Mouse (Mus musculus): ENCODE data around the gene BC029722. TPM values are rescaled to one million over a fixed set of nuclear protein-coding genes. Genes with fewer than 3 reads are reported as not detected.

BC029722 gene
- polyA plus RNA-seq, 1 experiment from 2014 or later = 10.8 TPM

DNA sequence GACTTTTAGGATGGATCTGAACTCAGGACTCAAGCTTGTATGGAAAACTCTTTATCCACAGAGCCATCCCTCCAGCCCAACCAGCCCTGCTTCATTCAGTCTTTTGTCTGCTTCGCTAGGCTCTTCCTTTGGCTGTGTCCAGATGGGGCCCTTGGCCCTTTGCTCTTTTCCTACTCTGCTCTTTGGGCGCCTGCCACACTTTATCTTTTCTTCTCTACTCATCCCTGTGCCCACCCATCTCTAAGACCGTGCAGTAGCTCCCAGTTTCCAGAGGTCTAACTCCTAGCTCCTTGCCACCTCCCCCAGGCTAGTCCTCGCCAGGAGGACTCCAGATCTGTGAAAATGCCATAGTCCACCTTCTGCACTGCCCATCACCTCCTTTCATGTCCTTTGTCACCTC is 45.6 kb downstream of the BC029722 start:
- no peak for DNase-seq (ENCODE audit: low spot score)
- H3K9ac ChIP-seq (ENCODE audit: low read depth, low read length) = no peak overlapping the region
- no peaks in the 10 kb centered on the region for H3K36me3 ChIP-seq (ENCODE audit: control insufficient read depth, insufficient read depth, low read length)
- WGBS = 65% methylated on average over 4 of the region's 4 CpGs
- no peaks in the 10 kb centered on the region for H3K9me3 ChIP-seq (ENCODE audit: control insufficient read depth, low read length)
- no peak for ATAC-seq (ENCODE audit: low read depth)
- H3K4me3 ChIP-seq (ENCODE audit: low read depth, low read length) = no peak overlapping the region
- H3K27ac ChIP-seq (replicated peaks; ENCODE audit: low read depth, low read length) = no peak overlapping the region
- peaks cover 52% of the 10 kb centered on the region for H3K27me3 ChIP-seq (replicated peaks; ENCODE audit: control insufficient read depth, insufficient read depth, low read length)
- no peak overlapping the region for H3K4me2 ChIP-seq (ENCODE audit: low read depth, low read length)
- H3K4me1 ChIP-seq (ENCODE audit: control insufficient read depth, insufficient read depth, low read length) = no peaks in the 10 kb centered on the region

Other genes with a start within 250 kb of the BC029722 start
- gene Gss, start 226.6 kb downstream of the BC029722 start, polyA plus RNA-seq (2014; fragmentation: Nextera tagmentation; extraction: Ambion mirVana) = 27.1 and 27.6 TPM in 2 replicates
- gene Myh7b, start 208.2 kb downstream of the BC029722 start, polyA plus RNA-seq (2014; fragmentation: Nextera tagmentation; extraction: Ambion mirVana) = 4.6 and 5.3 TPM in 2 replicates
- 131 and 147 TPM in 2 replicates for gene Trpc4ap, start 127.0 kb downstream of the BC029722 start, polyA plus RNA-seq (2014; fragmentation: Nextera tagmentation; extraction: Ambion mirVana)
- gene Edem2, start 90.0 kb downstream of the BC029722 start, polyA plus RNA-seq (2014; fragmentation: Nextera tagmentation; extraction: Ambion mirVana) = 34.0 and 35.2 TPM in 2 replicates
- gene Gm17581, start 83.6 kb downstream of the BC029722 start, polyA plus RNA-seq (2014; fragmentation: Nextera tagmentation; extraction: Ambion mirVana) = not detected in 2 replicates
- 8.1 and 9.1 TPM in 2 replicates for gene Procr, start 68.3 kb downstream of the BC029722 start, polyA plus RNA-seq (2014; fragmentation: Nextera tagmentation; extraction: Ambion mirVana)
- gene Mmp24, start 44.1 kb downstream of the BC029722 start, polyA plus RNA-seq (2014; fragmentation: Nextera tagmentation; extraction: Ambion mirVana) = 0.51 TPM in 2 replicates
- 151 and 162 TPM in 2 replicates for gene Eif6, start 7.5 kb upstream of the BC029722 start, polyA plus RNA-seq (2014; fragmentation: Nextera tagmentation; extraction: Ambion mirVana)
- 0.74 and 1.1 TPM in 2 replicates for gene Fam83c, start 15.4 kb upstream of the BC029722 start, polyA plus RNA-seq (2014; fragmentation: Nextera tagmentation; extraction: Ambion mirVana)
- gene Uqcc1, start 110.9 kb upstream of the BC029722 start, polyA plus RNA-seq (2014; fragmentation: Nextera tagmentation; extraction: Ambion mirVana) = 58.3 and 65.9 TPM in 2 replicates
- gene Gm15557, start 121.3 kb upstream of the BC029722 start, polyA plus RNA-seq (2014; fragmentation: Nextera tagmentation; extraction: Ambion mirVana) = not detected in 2 replicates
- 3.3 and 3.8 TPM in 2 replicates for gene Gdf5, start 125.9 kb upstream of the BC029722 start, polyA plus RNA-seq (2014; fragmentation: Nextera tagmentation; extraction: Ambion mirVana)
- gene Cep250, start 137.0 kb upstream of the BC029722 start, polyA plus RNA-seq (2014; fragmentation: Nextera tagmentation; extraction: Ambion mirVana) = 17.6 TPM in 2 replicates
- 0.90 and 1.4 TPM in 2 replicates for gene 6430550D23Rik, start 188.6 kb upstream of the BC029722 start, polyA plus RNA-seq (2014; fragmentation: Nextera tagmentation; extraction: Ambion mirVana)
- 235 and 269 TPM in 2 replicates for gene Ergic3, start 188.6 kb upstream of the BC029722 start, polyA plus RNA-seq (2014; fragmentation: Nextera tagmentation; extraction: Ambion mirVana)
- gene Fer1l4, start 233.5 kb upstream of the BC029722 start, polyA plus RNA-seq (2014; fragmentation: Nextera tagmentation; extraction: Ambion mirVana) = not detected in 2 replicates
- gene Spag4, start 245.7 kb upstream of the BC029722 start, polyA plus RNA-seq (2014; fragmentation: Nextera tagmentation; extraction: Ambion mirVana) = 2.3 and 3.1 TPM in 2 replicates